Mouse (Mus musculus) hindbrain, embryonic 13.5 days (tissue): ENCODE data around the gene Itm2c. TPM values are rescaled to one million over a fixed set of nuclear protein-coding genes. Genes with fewer than 3 reads are reported as not detected.

Experiments
- ATAC-seq: fragments of 200-750 bp; cut with Nextera tagmentation; 2 replicates; pipeline ENCODE4 v1.8.0; 2017; ENCODE audit warnings: moderate TSS enrichment; ENCODE audit not compliant: low FRiP score
- H3K27ac ChIP-seq: fragments of 300-500 bp; sonication (generic); 2 replicates; pipeline ENCODE4 v1.5.1; 2015; ENCODE audit warnings: inconsistent platforms, mild to moderate bottlenecking, moderate library complexity
- H3K27me3 ChIP-seq: fragments of 300-500 bp; sonication (generic); 2 replicates; pipeline ENCODE4 v1.6.1; 2015; ENCODE audit warnings: mild to moderate bottlenecking, inconsistent platforms
- H3K36me3 ChIP-seq: fragments of 300-500 bp; sonication (generic); 2 replicates; pipeline ENCODE4 v1.6.1; 2015; ENCODE audit warnings: mild to moderate bottlenecking, inconsistent platforms
- H3K4me1 ChIP-seq: fragments of 300-500 bp; sonication (generic); replicated peaks from 2 replicates; pipeline ENCODE4 v1.6.1; 2015; ENCODE audit warnings: inconsistent platforms
- H3K4me2 ChIP-seq: fragments of 300-500 bp; sonication (generic); 2 replicates; pipeline ENCODE4 v1.6.1; 2015; ENCODE audit warnings: inconsistent platforms, mild to moderate bottlenecking, moderate library complexity
- H3K4me3 ChIP-seq: fragments of 300-500 bp; sonication (generic); 2 replicates; pipeline ENCODE4 v1.5.1; 2015; ENCODE audit warnings: mild to moderate bottlenecking, inconsistent platforms
- H3K9ac ChIP-seq: fragments of 300-500 bp; sonication (generic); 2 replicates; pipeline ENCODE4 v1.6.1; 2015; ENCODE audit warnings: mild to moderate bottlenecking, inconsistent platforms
- H3K9me3 ChIP-seq: fragments of 300-500 bp; sonication (generic); 2 replicates; pipeline ENCODE4 v1.6.1; 2016; ENCODE audit warnings: inconsistent platforms
- WGBS: fragments of 180-500 bp; shearing (Covaris S2); methylation state at CpG from one replicate; pipeline ENCODE4 v1.1.7; 2015; 5-methylcytosine and 5-hydroxymethylcytosine counted together
- polyA plus RNA-seq: library from polyadenylated mRNA; unstranded; fragments of >200 nt; fragmentation: Nextera tagmentation; extraction: Ambion mirVana; gene quantifications from 2 replicates; pipeline ENCODE4 v1.2.1, GENCODE M21; 2015

The Itm2c gene
- polyA plus RNA-seq, 1 experiment from 2014 or later: 166 TPM

GRCm38 (mm10) chr1:85901516-85902107 is 7.5 kb downstream of the Itm2c start:
- ATAC-seq: peak; percentile 48
- peaks cover 39% of the 10 kb centered on the region for H3K36me3 ChIP-seq
- no peaks in the 10 kb centered on the region for H3K27me3 ChIP-seq
- WGBS: 59% methylated on average over 3 of the region's 3 CpGs
- no peak overlapping the region for H3K9ac ChIP-seq
- peaks cover 67% of the 10 kb centered on the region for H3K4me1 ChIP-seq
- no peak overlapping the region for H3K4me2 ChIP-seq
- H3K27ac ChIP-seq: peak overlapping the region; percentile 79
- H3K9me3 ChIP-seq: no peaks in the 10 kb centered on the region
- H3K4me3 ChIP-seq: no peak overlapping the region

GRCm38 (mm10) chr1:85902108-85902561 is 8.1 kb downstream of the Itm2c start:
- Histone ChIP-seq H3K9me3 (no peaks in the 10 kb centered on the region), H3K4me3 (no peak overlapping the region), H3K4me2 (no peak overlapping the region), H3K36me3 (peaks cover 44% of the 10 kb centered on the region), H3K27me3 (no peaks in the 10 kb centered on the region), H3K9ac (no peak overlapping the region), H3K27ac (peak overlapping the region; percentile 79), H3K4me1 (peaks cover 62% of the 10 kb centered on the region)
- peak; percentile 78 for ATAC-seq
- WGBS: 35% methylated on average over 6 of the region's 7 CpGs

- ATAC-seq: no peak
- WGBS: 96% methylated on average over 12 of the region's 12 CpGs
- Histone ChIP-seq H3K27ac (no peak overlapping the region), H3K9ac (no peak overlapping the region), H3K4me2 (no peak overlapping the region), H3K4me3 (no peak overlapping the region), H3K4me1 (peaks cover 14% of the 10 kb centered on the region), H3K9me3 (no peaks in the 10 kb centered on the region), H3K36me3 (peaks cover 78% of the 10 kb centered on the region), H3K27me3 (no peaks in the 10 kb centered on the region)
Observed at GRCm38 (mm10) chr1:85906892-85907291, 12.8 kb downstream of the Itm2c start.

- H3K27me3 ChIP-seq: 0 out of 2 replicates have a peak, but pooled peaks cover 3% of the 10 kb centered on the region
- H3K4me1 ChIP-seq: no peaks in the 10 kb centered on the region
- no peaks in the 10 kb centered on the region for H3K9me3 ChIP-seq
- no peak overlapping the region for H3K4me2 ChIP-seq
- ATAC-seq: no peak; the same call in 1 of the 2 replicates
- H3K27ac ChIP-seq: 0 out of 2 replicates have a peak overlapping the region, but pooled peaks have one; percentile 12
- peaks cover 65% of the 10 kb centered on the region for H3K36me3 ChIP-seq
- no peak overlapping the region for H3K9ac ChIP-seq
- WGBS: 75% methylated on average over 13 of the region's 13 CpGs
- H3K4me3 ChIP-seq: no peak overlapping the region
Observed at GRCm38 (mm10) chr1:85908754-85909590, 14.9 kb downstream of the Itm2c start.

GRCm38 (mm10) chr1:85913078-85913755 is 19.1 kb downstream of the Itm2c start:
- ATAC-seq: no peak
- H3K4me1 ChIP-seq: peaks cover 21% of the 10 kb centered on the region
- no peak overlapping the region for H3K4me3 ChIP-seq
- no peak overlapping the region for H3K27ac ChIP-seq
- H3K27me3 ChIP-seq: 0 out of 2 replicates have a peak, but pooled peaks cover 3% of the 10 kb centered on the region
- WGBS: 93% methylated on average over 7 of the region's 7 CpGs
- H3K9me3 ChIP-seq: no peaks in the 10 kb centered on the region
- no peak overlapping the region for H3K9ac ChIP-seq
- H3K4me2 ChIP-seq: no peak overlapping the region
- peaks cover 23% of the 10 kb centered on the region for H3K36me3 ChIP-seq

GRCm38 (mm10) chr1:85915890-85916289 is 21.8 kb downstream of the Itm2c start:
- H3K4me1 ChIP-seq: peaks cover 24% of the 10 kb centered on the region
- H3K27ac ChIP-seq: no peak overlapping the region; the same call in 1 of the 2 replicates
- H3K36me3 ChIP-seq: 0 out of 2 replicates have a peak, but pooled peaks cover 6% of the 10 kb centered on the region
- H3K4me2 ChIP-seq: no peak overlapping the region
- no peak overlapping the region for H3K9ac ChIP-seq
- ATAC-seq: no peak
- H3K9me3 ChIP-seq: no peaks in the 10 kb centered on the region
- no peak overlapping the region for H3K4me3 ChIP-seq
- peaks cover 10% of the 10 kb centered on the region; the same call in 1 of the 2 replicates for H3K27me3 ChIP-seq

GRCm38 (mm10) chr1:85916830-85917450 is 22.9 kb downstream of the Itm2c start:
- peaks cover 10% of the 10 kb centered on the region; the same call in 1 of the 2 replicates for H3K27me3 ChIP-seq
- peaks cover 28% of the 10 kb centered on the region for H3K4me1 ChIP-seq
- 12% methylated on average over 4 of the region's 4 CpGs for WGBS
- peak overlapping the region; percentile 20; the same call in 1 of the 2 replicates for H3K4me2 ChIP-seq
- H3K4me3 ChIP-seq: no peak overlapping the region
- no peaks in the 10 kb centered on the region for H3K9me3 ChIP-seq
- ATAC-seq: peak; percentile 87
- H3K27ac ChIP-seq: peak overlapping the region; percentile 91
- no peaks in the 10 kb centered on the region for H3K36me3 ChIP-seq
- H3K9ac ChIP-seq: no peak overlapping the region

GRCm38 (mm10) chr1:85919621-85920020 is 25.5 kb downstream of the Itm2c start:
- Histone ChIP-seq H3K4me1 (peaks cover 39% of the 10 kb centered on the region), H3K9ac (no peak overlapping the region), H3K36me3 (no peaks in the 10 kb centered on the region), H3K4me2 (no peak overlapping the region), H3K9me3 (no peaks in the 10 kb centered on the region), H3K4me3 (no peak overlapping the region), H3K27me3 (peaks cover 7% of the 10 kb centered on the region; the same call in 1 of the 2 replicates), H3K27ac (no peak overlapping the region)
- no peak for ATAC-seq
- 88% methylated on average over 7 of the region's 7 CpGs for WGBS

GRCm38 (mm10) chr1:85921725-85922124 is 27.6 kb downstream of the Itm2c start:
- peaks cover 33% of the 10 kb centered on the region for H3K4me1 ChIP-seq
- no peak for ATAC-seq
- H3K9me3 ChIP-seq: no peaks in the 10 kb centered on the region
- H3K27me3 ChIP-seq: peaks cover 7% of the 10 kb centered on the region; the same call in 1 of the 2 replicates
- no peak overlapping the region for H3K9ac ChIP-seq
- 75% methylated on average over 7 of the region's 7 CpGs for WGBS
- no peak overlapping the region for H3K4me2 ChIP-seq
- H3K36me3 ChIP-seq: no peaks in the 10 kb centered on the region
- no peak overlapping the region for H3K4me3 ChIP-seq
- peak overlapping the region; percentile 58; the same call in 1 of the 2 replicates for H3K27ac ChIP-seq

- H3K27me3 ChIP-seq: peaks cover 7% of the 10 kb centered on the region; the same call in 1 of the 2 replicates
- peak; percentile 54 for ATAC-seq
- peaks cover 27% of the 10 kb centered on the region for H3K4me1 ChIP-seq
- H3K36me3 ChIP-seq: no peaks in the 10 kb centered on the region
- H3K4me3 ChIP-seq: no peak overlapping the region
- no peaks in the 10 kb centered on the region for H3K9me3 ChIP-seq
- H3K4me2 ChIP-seq: no peak overlapping the region
- WGBS: 51% methylated on average over 7 of the region's 7 CpGs
- no peak overlapping the region for H3K9ac ChIP-seq
- peak overlapping the region; percentile 58 for H3K27ac ChIP-seq
Observed at GRCm38 (mm10) chr1:85922127-85922864, 28.2 kb downstream of the Itm2c start.

GRCm38 (mm10) chr1:85922865-85923211 is 28.8 kb downstream of the Itm2c start:
- Histone ChIP-seq H3K4me3 (no peak overlapping the region), H3K4me2 (no peak overlapping the region), H3K27ac (peak overlapping the region; percentile 58), H3K4me1 (peaks cover 27% of the 10 kb centered on the region), H3K9ac (no peak overlapping the region), H3K27me3 (peaks cover 7% of the 10 kb centered on the region; the same call in 1 of the 2 replicates), H3K36me3 (no peaks in the 10 kb centered on the region), H3K9me3 (no peaks in the 10 kb centered on the region)
- no peak for ATAC-seq
- 82% methylated on average over 5 of the region's 5 CpGs for WGBS
